Mouse (Mus musculus): ENCODE data around the gene Olfr1391.

- no peak for TF ChIP-seq EP300 (IDR thresholded peaks at IDR 0.05)
- no peak for TF ChIP-seq CTCF (IDR thresholded peaks at IDR 0.05)
These were observed 44.3 kb upstream of the Olfr1391 start, which contains the start of gene Olfr1393 for GRCm38 (mm10) chr11:49278222-49278621.

Data from lung, postnatal 0 days (tissue).